Mouse (Mus musculus): ENCODE results near the gene Ceacam16. TPM values are rescaled to one million over a fixed set of nuclear protein-coding genes. Genes with fewer than 3 reads are reported as not detected.
A peak's percentile ranks its signal among the peaks of the same experiment; 100 is the strongest.

The Ceacam16 gene
- total RNA-seq, 1 experiment from 2014 or later = not detected

GRCm38 (mm10) chr7:19844521-19845171 lies 16.5 kb downstream of the Ceacam16 start:
- ATAC-seq (replicated peaks; ENCODE audit: low read depth, poor library complexity, severe bottlenecking) = peak; percentile 64

- peak; percentile 57 for ATAC-seq (replicated peaks; ENCODE audit: low read depth, poor library complexity, severe bottlenecking)
Measured at GRCm38 (mm10) chr7:19843561-19843960, 17.5 kb downstream of the Ceacam16 start.

GRCm38 (mm10) chr7:19842885-19843504 lies 18.1 kb downstream of the Ceacam16 start:
- ATAC-seq (replicated peaks; ENCODE audit: low read depth, poor library complexity, severe bottlenecking) = no peak

GRCm38 (mm10) chr7:19841686-19842413 lies 19.2 kb downstream of the Ceacam16 start:
- ATAC-seq (replicated peaks; ENCODE audit: low read depth, poor library complexity, severe bottlenecking) = no peak

- no peak for ATAC-seq (replicated peaks; ENCODE audit: low read depth, poor library complexity, severe bottlenecking)
Measured at GRCm38 (mm10) chr7:19840936-19841335, 20.2 kb downstream of the Ceacam16 start.

- ATAC-seq (replicated peaks; ENCODE audit: low read depth, poor library complexity, severe bottlenecking) = no peak
Measured at GRCm38 (mm10) chr7:19840371-19840770, 20.7 kb downstream of the Ceacam16 start.

GRCm38 (mm10) chr7:19836843-19837242 lies 24.3 kb downstream of the Ceacam16 start:
- ATAC-seq (replicated peaks; ENCODE audit: low read depth, poor library complexity, severe bottlenecking) = no peak

- ATAC-seq (replicated peaks; ENCODE audit: low read depth, poor library complexity, severe bottlenecking) = no peak
Measured at GRCm38 (mm10) chr7:19834055-19834454, 27.0 kb downstream of the Ceacam16 start.

GRCm38 (mm10) chr7:19831837-19832236 lies 29.3 kb downstream of the Ceacam16 start:
- ATAC-seq (replicated peaks; ENCODE audit: low read depth, poor library complexity, severe bottlenecking) = peak; percentile 40

- peak; percentile 91 for ATAC-seq (replicated peaks; ENCODE audit: low read depth, poor library complexity, severe bottlenecking)
Measured at GRCm38 (mm10) chr7:19830682-19831156, 30.4 kb downstream of the Ceacam16 start.

GRCm38 (mm10) chr7:19829694-19830093 lies 31.4 kb downstream of the Ceacam16 start:
- ATAC-seq (replicated peaks; ENCODE audit: low read depth, poor library complexity, severe bottlenecking) = no peak

GRCm38 (mm10) chr7:19826756-19827155 lies 34.3 kb downstream of the Ceacam16 start:
- ATAC-seq (replicated peaks; ENCODE audit: low read depth, poor library complexity, severe bottlenecking) = no peak

GRCm38 (mm10) chr7:19824182-19824973 lies 36.7 kb downstream of the Ceacam16 start:
- ATAC-seq (replicated peaks; ENCODE audit: low read depth, poor library complexity, severe bottlenecking) = peak; percentile 71

GRCm38 (mm10) chr7:19823256-19824181 lies 37.6 kb downstream of the Ceacam16 start:
- peak; percentile 66 for ATAC-seq (replicated peaks; ENCODE audit: low read depth, poor library complexity, severe bottlenecking)

GRCm38 (mm10) chr7:19822604-19823058 lies 38.5 kb downstream of the Ceacam16 start, which contains the start of gene Bcl3:
TSS of gene Bcl3 (minus strand) at chr7:19822770.
- ATAC-seq (replicated peaks; ENCODE audit: low read depth, poor library complexity, severe bottlenecking) = peak; percentile 35

- no peak for ATAC-seq (replicated peaks; ENCODE audit: low read depth, poor library complexity, severe bottlenecking)
Measured at GRCm38 (mm10) chr7:19822193-19822592, 38.9 kb downstream of the Ceacam16 start.

- ATAC-seq (replicated peaks; ENCODE audit: low read depth, poor library complexity, severe bottlenecking) = no peak
Measured at GRCm38 (mm10) chr7:19821633-19822032, 39.5 kb downstream of the Ceacam16 start.

- ATAC-seq (replicated peaks; ENCODE audit: low read depth, poor library complexity, severe bottlenecking) = no peak
Measured at GRCm38 (mm10) chr7:19820347-19821048, 40.6 kb downstream of the Ceacam16 start.
